ENCODE assay signal across 20 mouse cellular contexts in the genomic region with DNA sequence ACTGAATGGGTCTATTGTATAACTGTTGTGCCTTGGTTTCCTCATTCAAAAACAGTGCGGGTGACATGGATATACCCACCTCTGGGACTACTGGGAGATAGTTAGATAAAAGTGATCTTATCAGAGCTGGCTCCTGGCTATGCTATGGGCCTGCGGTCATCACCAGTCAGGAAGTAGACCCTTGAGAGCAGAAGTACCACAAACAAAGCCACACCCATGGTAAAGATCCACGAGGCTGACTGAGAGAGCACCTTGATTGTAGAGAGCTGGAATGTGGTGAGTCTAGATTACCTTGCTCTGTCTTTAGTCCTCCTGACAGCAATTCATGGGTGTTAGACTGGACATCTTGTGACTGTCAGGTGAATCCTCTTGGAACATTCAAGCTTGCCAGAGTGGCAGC. TPM values are rescaled to one million over a fixed set of nuclear protein-coding genes. Genes with fewer than 3 reads are reported as not detected.
"Had no signal": no experiment of that assay in that cellular context is flagged by ENCODE, and none has a peak within 500 bp of the region (broad histone marks: within the 10 kb centered on the region; RNA-seq: fewer than 3 reads in every experiment).

No protein-coding gene starts in this region.

- H3K4me1 ChIP-seq: midbrain, embryonic 10.5 days; midbrain, embryonic 13.5 days; neural tube, embryonic 13.5 days had no signal

- H3K9ac ChIP-seq: limb, embryonic 12.5 days; limb, embryonic 15.5 days; liver, embryonic 14.5 days; liver, postnatal 0 days; midbrain, embryonic 13.5 days; neural tube, embryonic 13.5 days had no signal

- H3K4me2 ChIP-seq: limb, embryonic 12.5 days; limb, embryonic 15.5 days; liver, embryonic 11.5 days; midbrain, embryonic 13.5 days; neural tube, embryonic 13.5 days had no signal

- ATAC-seq: intestine, embryonic 16.5 days; liver, postnatal 0 days; midbrain, embryonic 13.5 days; midbrain, embryonic 16.5 days had no signal

- H3K4me3 ChIP-seq: limb, embryonic 12.5 days; limb, embryonic 15.5 days; megakaryocyte, embryonic 14.5 days; midbrain, embryonic 10.5 days; midbrain, embryonic 13.5 days; myocyte; neural tube, embryonic 13.5 days had no signal

- H3K27me3 ChIP-seq: limb, embryonic 12.5 days; limb, embryonic 15.5 days; midbrain, embryonic 13.5 days; neural tube, embryonic 13.5 days had no signal

- DNase-seq: kidney, adult 2 months; kidney, postnatal 4 days; liver, postnatal 0 days; retina, postnatal 1 day; thymus, adult 18-20 months; thymus, postnatal 36 days had no signal

- H3K27ac ChIP-seq: kidney, postnatal 0 days; limb, embryonic 12.5 days; limb, embryonic 15.5 days; liver, embryonic 14.5 days; macrophage; midbrain, embryonic 10.5 days; midbrain, embryonic 13.5 days; neural tube, embryonic 13.5 days had no signal

- H3K9me3 ChIP-seq: limb, embryonic 15.5 days; megakaryocyte, embryonic 14.5 days; midbrain, embryonic 10.5 days; midbrain, embryonic 13.5 days; neural tube, embryonic 13.5 days had no signal

- H3K36me3 ChIP-seq: limb, embryonic 12.5 days; limb, embryonic 15.5 days; midbrain, embryonic 10.5 days; midbrain, embryonic 13.5 days; neural tube, embryonic 13.5 days had no signal

RNA-seq across cellular contexts. Expression of a gene that starts 12.4 kb away (rescaled TPM):
- total RNA-seq: monocyte, adult 5-6 weeks had no signal
